Mouse (Mus musculus): Measurements from ENCODE around the gene Olfr1419.
"Not testable (repeated sequence)": the region's sequence is repeated elsewhere in the genome, so short reads cannot be mapped to it uniquely, and the experiment has no call there.

The Olfr1419 gene

DNA sequence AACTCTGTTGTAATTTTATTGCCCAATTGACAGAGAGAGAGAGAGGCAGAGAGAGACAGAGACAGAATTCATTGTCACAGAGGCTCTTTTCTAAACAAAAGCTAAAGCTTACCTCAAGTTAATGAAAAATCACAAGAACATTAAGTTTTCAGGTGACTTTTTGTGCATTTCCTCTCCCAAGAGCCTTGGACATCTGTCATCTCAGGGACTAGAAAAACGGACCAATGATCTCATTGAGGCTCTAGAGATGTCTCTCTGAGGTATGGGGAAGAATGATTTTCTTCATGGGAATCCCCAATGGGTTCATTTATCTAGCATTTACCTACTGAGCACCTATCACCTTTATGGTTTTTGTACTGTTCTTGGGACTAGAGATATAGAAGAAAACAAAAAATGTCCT is at the start of gene Olfr1419:
Gene Olfr1419 (minus strand): TSS at position 101 of the 400 bp plus-strand sequence.
- no peak for DNase-seq (ENCODE audit: low spot score in 2 of 2)

DNA sequence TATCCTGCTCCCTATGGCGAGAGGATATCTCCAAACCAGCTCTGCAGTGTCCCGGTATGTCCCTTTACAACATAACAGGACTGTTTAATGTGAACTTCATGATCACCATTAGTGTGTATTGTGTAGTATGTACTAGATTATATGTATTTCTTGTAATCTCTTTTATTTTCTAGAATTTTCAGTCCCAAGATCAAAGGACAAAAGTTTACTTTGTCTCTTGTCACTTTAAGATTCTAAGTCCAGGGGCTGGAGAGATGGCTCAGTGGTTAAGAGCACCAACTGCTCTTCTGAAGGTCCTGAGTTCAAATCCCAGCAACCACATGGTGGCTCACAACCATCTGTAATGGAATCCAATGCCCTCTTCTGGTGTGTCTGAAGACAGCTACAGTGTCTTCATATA is 47.6 kb upstream of the Olfr1419 start:
- DNase-seq (ENCODE audit: low spot score in 2 of 2): not testable (repeated sequence)

DNA sequence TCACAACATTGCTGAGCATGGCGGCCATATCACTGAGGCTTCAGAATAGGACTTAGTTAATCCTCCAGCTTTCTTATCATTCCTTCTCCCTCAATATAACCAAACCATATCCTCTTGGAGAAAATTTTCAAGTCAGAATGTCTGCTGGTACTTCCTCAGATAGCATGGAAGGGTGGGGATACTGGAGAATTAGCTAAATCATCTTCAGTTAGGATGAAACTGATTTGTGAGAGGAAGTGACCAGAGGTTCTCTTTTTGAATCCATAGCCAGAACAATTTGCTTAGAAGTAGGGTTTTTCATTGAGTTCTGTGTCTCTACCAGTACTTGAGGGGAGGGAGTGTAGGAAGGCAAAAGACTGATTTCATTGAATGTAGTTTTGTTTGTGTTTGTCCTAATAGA is 47.2 kb upstream of the Olfr1419 start:
- no peak for DNase-seq (ENCODE audit: low spot score in 2 of 2)

DNA sequence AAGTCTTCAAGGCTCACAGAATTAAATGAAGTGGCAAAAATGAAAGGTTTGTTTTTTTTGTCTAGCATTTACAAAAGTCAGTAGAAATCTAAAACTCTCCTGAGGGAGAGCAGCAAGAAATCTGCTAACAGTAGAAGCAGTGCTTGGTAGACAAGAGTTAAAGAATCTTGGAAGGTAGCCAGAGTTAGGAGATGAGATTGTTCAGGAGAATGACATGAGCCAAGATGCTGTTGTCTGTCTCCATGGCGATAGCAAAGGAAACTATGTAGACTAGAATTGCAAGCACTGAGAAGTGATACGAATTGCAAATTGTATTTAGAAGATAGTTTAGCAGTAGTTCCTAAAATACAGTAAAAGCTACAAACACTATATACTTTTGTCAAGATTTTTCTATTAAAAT is 40.9 kb upstream of the Olfr1419 start:
- no peak for DNase-seq (ENCODE audit: low spot score in 2 of 2)

DNA sequence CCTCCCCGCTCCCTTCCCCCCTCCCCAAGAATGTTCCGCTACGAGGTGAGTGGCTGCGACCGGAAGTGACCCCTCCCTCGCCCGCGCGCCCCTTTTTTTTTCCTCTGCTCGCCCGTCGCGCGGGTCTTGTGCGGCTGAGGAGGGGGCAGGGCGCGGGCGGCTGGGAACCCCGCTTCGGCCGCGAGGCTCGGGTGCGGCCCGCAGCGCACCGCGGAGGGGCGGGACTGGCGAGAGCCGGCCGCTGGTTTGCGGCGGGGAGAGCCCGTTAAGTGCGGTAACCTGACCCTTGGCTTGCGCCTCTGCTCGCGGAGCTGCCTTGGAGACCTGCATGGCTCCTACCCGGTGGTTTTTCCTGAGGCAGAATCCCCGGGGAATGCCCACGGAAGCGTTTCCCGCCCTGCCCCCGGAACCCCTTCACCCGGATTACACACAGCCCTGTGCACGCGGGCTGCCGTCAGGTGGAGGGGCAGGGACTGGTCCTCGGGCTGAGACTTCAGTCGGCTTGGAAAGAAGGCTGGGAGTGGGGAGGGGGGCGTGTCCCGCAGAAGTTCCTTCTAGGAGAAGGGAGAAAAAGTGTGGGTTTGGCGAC is 37.7 kb upstream of the Olfr1419 start:
- DNase-seq (ENCODE audit: low spot score in 2 of 2): peak; percentile 13 to 30

DNA sequence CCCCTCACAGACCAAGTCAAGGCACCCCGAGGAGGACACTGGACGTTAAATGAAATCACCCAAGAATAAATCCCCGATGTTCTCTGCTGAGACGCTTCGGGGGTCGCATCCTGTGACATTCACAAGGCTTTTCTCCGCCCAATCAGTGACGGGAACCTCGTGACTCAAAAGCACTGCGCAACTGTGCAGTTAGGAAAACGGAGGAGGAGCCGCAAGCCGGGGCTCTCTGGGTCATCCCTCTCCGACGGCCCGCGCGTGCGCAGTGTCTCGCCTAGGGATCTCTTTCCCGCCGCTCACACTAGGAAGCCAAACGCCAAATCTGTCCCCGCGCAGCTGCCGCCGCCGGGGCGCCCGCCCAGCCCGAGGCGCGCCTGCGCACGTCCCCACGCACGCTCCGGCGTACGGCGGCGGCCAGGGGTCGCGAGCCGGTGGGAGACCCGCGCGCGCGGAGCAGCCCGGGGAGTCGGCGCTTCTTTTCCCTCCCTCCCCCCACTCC is 37.2 kb upstream of the Olfr1419 start, which contains the start of gene Patl1:
Gene Patl1 (plus strand): TSS at position 363 of the 496 bp plus-strand sequence.
- DNase-seq (ENCODE audit: low spot score in 2 of 2): peak; percentile 95 to 98

DNA sequence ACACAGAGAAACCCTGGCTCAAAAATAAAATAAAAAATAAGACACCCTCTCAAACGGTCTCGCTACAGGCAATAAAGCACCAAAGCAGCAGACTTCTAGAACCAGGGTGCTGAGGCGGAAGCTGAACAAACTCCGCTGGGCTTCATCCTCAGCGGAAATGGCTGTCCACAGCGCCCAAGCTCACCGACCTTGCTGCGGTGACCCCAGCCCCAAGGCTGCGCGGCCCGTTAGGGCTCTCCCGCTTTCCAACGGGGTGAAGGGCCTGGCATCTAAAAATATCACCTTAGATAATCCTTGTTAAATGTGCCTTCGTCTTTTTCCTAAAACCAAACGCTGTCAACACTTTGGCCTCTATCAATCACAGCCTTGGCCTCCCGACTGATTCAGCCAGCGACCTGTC is 36.7 kb upstream of the Olfr1419 start:
- no peak for DNase-seq (ENCODE audit: low spot score in 2 of 2)

DNA sequence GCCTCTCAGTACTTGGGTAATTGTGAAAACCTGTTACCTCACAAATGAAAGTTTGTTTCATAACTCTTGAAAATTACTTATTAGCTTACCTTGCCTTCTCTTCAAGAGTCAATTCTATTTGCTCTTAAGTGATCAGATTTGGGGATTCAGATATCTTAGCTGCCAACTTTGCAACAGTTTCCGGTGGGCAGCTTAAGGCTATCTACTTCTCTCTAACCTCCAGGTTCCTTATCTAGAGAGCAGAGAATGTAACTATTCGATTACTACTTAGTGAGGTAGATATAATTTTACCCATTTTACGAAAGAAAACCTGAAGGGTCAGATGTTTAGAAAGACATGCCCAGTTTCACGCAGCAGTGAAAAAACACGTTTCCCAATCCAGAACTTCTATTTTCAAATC is 36.1 kb upstream of the Olfr1419 start:
- DNase-seq (ENCODE audit: low spot score in 2 of 2): no peak

DNA sequence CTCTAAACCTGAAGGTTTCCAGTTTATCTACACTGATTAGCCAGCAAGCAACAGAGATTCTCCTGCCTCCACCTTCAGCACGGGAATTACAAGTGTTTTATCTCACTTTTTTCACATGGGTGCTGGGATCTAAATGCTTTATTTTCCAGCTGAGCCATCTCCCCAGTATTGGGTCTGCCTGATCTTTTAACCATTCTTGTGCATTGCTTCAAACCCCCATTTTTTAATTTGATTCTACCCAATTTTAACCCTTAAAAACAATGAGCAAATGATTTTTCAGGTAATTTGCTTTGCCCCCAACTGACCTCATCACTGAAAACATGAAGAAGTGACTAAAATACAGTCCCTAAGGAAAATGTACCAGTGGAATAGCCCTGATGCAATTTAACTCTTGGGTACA is 11.4 kb upstream of the Olfr1419 start, which contains the start of gene Olfr1420:
Gene Olfr1420 (plus strand): TSS at position 301 of the 400 bp plus-strand sequence.
- no peak for DNase-seq (ENCODE audit: low spot score in 2 of 2)

DNA sequence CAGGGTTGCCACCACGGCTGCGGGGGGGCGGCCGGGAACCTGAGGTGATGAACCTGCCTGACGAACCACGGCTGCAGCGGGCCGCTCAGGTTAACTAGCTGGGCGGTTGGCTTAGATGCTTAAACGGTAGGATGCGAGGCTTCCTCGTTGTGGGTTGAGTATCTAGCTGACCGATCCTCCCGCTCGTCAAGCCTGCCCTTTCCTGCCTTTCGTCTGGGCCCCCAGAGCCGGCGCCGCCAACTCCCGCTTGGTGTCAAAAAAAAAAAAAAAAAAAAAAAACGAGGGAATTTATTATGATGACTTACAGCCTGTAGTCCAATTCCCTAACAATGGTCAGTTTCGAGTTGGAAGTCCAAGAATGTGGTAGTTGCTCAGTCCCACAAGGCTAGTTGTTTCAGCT is 3.5 kb upstream of the Olfr1419 start:
- DNase-seq (ENCODE audit: low spot score in 2 of 2): not testable (repeated sequence)

DNA sequence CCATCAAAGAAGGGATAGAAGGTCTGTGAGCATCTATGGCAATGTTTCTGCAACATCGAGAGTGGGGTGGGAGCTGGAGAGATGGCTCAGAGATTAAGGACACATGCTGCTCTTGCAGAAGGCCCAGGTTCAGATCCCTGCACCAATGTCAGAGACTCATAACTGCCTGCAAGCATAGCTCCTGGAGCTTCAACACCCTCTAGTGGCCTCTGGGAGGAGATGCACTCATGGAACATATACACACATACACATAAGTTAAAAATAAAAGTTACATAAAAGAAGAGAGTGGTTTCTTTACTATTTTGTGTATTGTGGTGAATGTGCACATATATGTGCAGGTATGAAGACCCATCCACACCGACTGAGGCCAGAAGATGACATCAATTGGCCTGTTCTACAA is 7.1 kb downstream of the Olfr1419 start:
- DNase-seq (ENCODE audit: low spot score in 2 of 2): no peak

DNA sequence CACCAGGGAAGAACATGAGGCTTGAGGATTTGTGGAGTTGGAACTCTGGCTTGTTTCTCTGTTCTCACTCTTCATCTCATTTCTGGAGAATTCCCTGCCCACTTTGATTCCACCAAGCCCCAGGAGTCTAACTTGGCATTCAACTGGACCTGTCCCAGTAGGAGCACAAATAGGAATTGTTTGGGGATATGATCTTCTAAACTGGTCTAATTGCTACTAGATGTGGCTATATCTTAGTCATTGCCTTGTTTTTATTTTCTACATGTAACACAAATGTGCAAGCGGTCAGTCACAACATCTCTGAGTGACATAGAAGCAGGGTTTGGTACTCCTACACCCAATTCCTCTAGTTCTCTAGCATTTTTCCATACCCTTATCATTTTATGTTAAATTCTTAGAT is 13.9 kb downstream of the Olfr1419 start, which contains the start of gene Olfr1418:
Gene Olfr1418 (minus strand): TSS at position 101 of the 400 bp plus-strand sequence.
- DNase-seq (ENCODE audit: low spot score in 2 of 2): no peak

DNA sequence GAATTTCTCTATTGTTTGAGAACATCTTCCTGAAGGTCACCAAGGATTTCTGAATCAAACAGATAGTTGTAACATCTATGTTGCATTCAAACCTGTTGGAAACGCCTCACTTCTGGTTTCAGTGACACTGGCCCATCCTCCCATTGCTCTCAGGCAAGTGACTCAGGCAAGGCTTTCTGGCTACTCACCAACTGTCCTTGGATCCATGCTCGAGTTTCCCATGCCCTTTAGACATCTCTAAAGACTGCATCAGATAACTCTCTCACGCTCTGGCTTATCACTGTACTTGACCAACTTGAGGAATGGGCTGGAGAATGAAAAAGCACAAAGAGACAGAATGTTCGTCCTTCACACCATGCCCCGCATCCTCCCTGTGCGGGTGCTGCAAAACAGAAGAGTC is 18.4 kb downstream of the Olfr1419 start:
- DNase-seq (ENCODE audit: low spot score in 2 of 2): no peak

DNA sequence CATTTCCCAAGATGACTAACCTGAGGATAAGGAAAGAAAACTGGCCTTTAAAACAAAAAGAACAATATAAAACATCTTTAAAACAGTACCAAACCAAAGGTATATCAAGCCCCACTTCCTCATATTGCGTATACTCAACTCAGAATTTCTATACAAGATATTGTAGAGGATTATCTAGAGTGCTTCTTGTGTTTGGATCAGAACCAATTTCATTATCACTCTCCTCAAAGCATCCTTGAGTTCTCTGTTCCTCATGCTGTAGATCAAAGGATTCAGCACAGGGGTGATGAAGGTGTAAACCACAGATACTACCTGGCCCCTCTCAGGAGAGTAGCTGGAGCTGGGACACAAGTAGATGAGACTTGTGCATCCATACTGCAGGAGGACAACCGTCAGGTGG is 20.1 kb downstream of the Olfr1419 start:
- no peak for DNase-seq (ENCODE audit: low spot score in 2 of 2)

DNA sequence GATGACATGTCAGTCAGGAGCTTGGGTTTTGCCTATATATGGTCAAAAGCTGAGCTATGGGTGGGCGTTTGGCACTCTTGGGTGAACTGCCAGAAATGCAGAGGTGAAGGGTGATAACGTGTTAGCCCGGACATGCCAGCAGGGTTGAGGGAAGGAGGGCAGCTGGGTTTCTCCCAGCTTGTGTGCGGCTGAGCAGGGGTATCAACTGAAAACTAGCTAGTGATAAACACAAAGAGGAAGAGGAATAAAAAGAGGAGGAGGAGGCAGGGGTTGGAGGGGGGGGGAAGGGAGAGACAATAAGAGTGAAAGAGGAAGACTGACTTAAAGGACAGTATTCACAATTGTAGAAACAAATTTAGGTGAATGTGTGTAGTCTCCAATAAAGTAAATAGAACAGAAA is 22.3 kb downstream of the Olfr1419 start:
- no peak for DNase-seq (ENCODE audit: low spot score in 2 of 2)

DNA sequence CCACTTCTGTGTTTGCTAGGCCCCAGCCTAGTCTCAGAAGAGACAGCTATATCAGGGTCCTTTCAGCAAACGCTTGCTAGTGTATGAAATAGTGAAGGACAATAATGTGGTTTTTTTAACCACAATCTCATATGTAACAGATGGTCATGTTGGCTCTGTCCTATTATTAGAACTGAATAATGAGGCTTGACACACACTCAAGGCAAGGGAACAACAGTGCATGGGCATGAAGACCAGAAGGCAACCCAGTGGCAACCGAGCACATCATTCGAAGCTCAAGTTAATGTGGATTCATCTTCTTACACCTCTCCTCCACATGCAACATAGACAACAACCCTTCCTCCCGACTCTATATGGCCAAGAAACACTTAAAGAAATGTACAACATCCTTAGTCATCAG is 28.6 kb downstream of the Olfr1419 start:
- DNase-seq (ENCODE audit: low spot score in 2 of 2): no peak

DNA sequence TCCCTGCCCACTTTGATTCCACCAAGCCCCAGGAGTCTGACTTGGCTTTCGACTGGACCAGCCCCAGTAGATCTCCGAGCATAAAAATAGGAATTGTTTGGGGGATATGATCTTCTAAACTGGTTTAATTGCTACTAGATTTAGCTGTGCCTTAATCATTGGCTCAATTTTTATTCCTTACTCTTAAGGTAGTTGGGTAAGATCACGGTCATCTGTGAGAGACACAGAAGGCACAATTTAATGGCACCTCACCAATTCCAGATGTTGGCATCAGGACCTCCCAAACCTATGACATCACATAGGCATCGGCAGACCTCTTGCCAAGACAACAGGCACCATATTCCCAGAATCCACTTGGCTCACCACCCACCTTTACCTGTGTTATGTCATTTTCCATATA is 35.8 kb downstream of the Olfr1419 start, which contains the start of gene Olfr1417:
Gene Olfr1417 (minus strand): TSS at position 101 of the 400 bp plus-strand sequence.
- DNase-seq (ENCODE audit: low spot score in 2 of 2): no peak

DNA sequence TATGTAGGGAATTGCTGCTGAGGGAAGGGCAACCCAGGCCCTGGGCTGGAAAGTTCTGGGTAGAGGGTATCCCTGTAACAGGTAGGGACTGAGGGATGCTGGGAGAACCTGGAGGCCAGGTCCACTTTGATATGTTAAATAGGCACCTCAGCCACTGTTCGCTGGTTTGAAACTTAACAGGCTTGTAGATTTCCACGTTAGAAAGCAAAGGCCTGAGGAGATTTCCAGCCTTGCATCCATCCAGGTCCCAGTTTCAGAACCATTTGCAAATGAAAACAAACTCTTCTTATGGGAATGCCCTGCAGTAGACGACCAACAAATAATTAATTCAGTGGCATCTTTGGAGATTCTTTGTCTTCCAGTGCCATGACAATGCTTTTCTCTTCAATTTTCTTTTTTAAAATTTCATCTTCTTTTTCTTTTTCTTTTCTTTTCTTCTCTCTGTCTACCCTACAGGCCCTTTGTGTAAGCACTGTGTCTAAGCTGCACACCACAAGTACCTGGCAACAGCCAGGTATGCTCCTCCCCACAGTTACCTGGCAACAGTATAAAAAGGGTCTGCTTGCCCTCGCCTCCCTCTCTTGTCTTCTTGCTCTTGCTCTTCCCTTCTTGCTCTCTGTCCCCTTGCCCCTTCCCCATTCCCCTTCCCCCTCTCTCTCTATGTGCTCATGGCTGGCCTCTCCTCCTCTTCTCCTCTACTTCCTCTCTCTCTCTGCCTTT is 51.4 kb downstream of the Olfr1419 start:
- no peak for DNase-seq (ENCODE audit: low spot score in 2 of 2)

DNA sequence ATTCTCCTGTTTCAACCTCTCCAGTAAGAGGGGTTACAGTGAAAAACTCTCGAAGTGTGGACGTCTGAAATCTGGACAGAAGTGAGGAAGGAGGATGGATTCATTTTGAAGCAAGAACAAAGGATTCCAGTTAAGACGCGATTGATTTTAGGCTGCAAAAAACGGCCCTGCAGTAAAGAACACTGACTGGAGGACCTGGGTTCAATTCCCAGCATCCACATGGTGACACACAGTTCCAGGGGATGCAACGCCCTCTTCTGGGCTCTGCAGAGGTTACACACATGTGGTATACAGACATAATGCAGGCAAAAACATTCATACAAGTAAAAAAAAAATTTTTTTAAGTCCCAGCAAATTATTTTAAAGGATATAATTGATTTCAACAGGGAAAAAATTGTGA is 54.7 kb downstream of the Olfr1419 start:
- no peak for DNase-seq (ENCODE audit: low spot score in 2 of 2)

DNA sequence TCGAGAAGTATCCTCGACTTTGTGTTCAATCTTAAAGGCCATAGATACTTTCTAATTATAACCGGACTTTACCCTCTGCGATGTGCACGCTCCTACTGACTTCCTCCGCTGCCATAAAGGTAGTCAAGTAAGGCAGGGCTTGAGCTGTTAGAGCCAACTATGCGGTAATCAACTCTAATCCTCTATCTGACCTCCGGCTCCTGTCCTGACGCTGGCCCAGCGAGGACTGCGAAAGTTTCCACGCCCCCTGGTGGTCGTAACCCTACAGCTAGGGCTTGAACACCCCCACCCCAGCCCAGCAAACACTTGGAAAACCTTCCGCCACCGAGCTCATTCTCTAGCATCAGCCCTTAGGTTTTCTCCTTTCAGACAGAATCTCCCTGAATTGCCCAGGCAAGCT is 55.1 kb downstream of the Olfr1419 start:
- DNase-seq (ENCODE audit: low spot score in 2 of 2): peak; percentile 32 to 48

DNA sequence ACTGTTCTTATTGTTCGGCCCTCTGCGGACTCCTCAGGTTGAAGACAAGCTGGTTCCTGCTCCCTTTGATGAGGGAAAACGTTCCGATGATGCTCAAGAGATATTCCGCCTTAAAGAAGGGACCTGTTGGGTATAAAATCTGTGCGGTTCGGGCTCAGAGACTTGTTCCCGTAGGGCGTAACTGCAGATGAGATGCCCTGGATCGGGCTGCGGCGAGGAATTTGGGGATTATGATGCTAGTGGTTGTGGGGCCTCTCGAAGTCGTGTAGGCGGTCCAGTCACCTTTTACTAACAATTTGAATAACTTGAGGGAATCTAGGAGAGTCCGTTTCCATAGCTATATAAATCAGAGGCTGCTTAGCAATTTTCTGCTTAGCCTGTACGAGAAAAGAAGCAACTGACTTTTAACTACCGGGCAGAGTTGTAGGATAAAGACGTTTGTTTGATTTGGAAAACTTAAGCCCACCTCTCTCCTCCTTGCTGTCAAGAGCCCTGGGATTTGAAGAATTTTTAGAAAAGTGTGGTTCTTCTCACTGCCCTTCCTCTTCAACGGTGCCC is 55.7 kb downstream of the Olfr1419 start, which contains the start of gene Stx3:
Gene Stx3 (minus strand): TSS at position 261 of the 558 bp plus-strand sequence.
- DNase-seq (ENCODE audit: low spot score in 2 of 2): no peak

Measured in frontal cortex, postnatal 25 days (tissue).